Mouse (Mus musculus) hindbrain, postnatal 0 days (tissue): ENCODE measurements around the gene Timp3. TPM values are rescaled to one million over a fixed set of nuclear protein-coding genes. Genes with fewer than 3 reads are reported as not detected.
A peak's percentile ranks its signal among the peaks of the same experiment; 100 is the strongest.

ENCODE experiments used
- ATAC-seq: fragments of 200-750 bp; cut with Nextera tagmentation; 2 replicates; pipeline ENCODE4 v1.8.0; 2017; ENCODE audit warnings: mild to moderate bottlenecking, moderate TSS enrichment, moderate library complexity
- DNase-seq: peaks from one replicate; pipeline ENCODE4 v3.0.0-alpha.2; 2015; ENCODE audit warnings: low spot score
- H3K27ac ChIP-seq: fragments of 300-500 bp; sonication (generic); 2 replicates; pipeline ENCODE4 v1.5.1; 2014; ENCODE audit warnings: mild to moderate bottlenecking
- H3K27me3 ChIP-seq: fragments of 300-500 bp; sonication (generic); 2 replicates; pipeline ENCODE4 v1.6.1; 2014; ENCODE audit warnings: low read length, mixed read lengths; ENCODE audit not compliant: insufficient read depth
- H3K36me3 ChIP-seq: fragments of 300-500 bp; sonication (generic); 2 replicates; pipeline ENCODE4 v1.6.1; 2014; ENCODE audit warnings: low read length, mixed read lengths; ENCODE audit not compliant: insufficient read depth
- H3K4me1 ChIP-seq: fragments of 300-500 bp; sonication (generic); 2 replicates; pipeline ENCODE4 v1.6.1; 2014; ENCODE audit warnings: antibody characterized with exemption, low read length, mixed read lengths; ENCODE audit not compliant: insufficient read depth
- H3K4me2 ChIP-seq: fragments of 300-500 bp; sonication (generic); 2 replicates; pipeline ENCODE4 v1.6.1; 2014; ENCODE audit warnings: low read depth, mild to moderate bottlenecking, low read length, moderate library complexity, mixed read lengths
- H3K4me3 ChIP-seq: fragments of 300-500 bp; sonication (generic); 2 replicates; pipeline ENCODE4 v1.5.1; 2014; ENCODE audit warnings: low read length
- H3K9ac ChIP-seq: fragments of 300-500 bp; sonication (generic); replicated peaks from 2 replicates; pipeline ENCODE4 v1.6.1; 2014; ENCODE audit warnings: mild to moderate bottlenecking, low read length, moderate library complexity, mixed read lengths
- H3K9me3 ChIP-seq: fragments of 300-500 bp; sonication (generic); 2 replicates; pipeline ENCODE4 v1.6.1; 2016; ENCODE audit warnings: low read length, mixed read lengths
- CTCF ChIP-seq: IDR thresholded peaks from 2 replicates; pipeline ENCODE4 v1.5.1; 2016; ENCODE audit warnings: antibody characterized with exemption, control low read depth, low read depth
- WGBS: fragments of 180-500 bp; shearing (Covaris S2); extraction: QIAGEN DNeasy Blood & Tissue Kit; methylation state at CpG from one replicate; pipeline ENCODE4 v1.1.7; 2014; 5-methylcytosine and 5-hydroxymethylcytosine counted together
- polyA plus RNA-seq: library from polyadenylated mRNA; unstranded; fragments of >200 nt; fragmentation: Nextera tagmentation; extraction: Ambion mirVana; gene quantifications from 2 replicates; pipeline ENCODE4 v1.2.1, GENCODE M21; 2015
- total RNA-seq: library from RNA; depleted of rRNA; stranded (reverse); fragments of >200 nt; gene quantifications from 2 replicates; pipeline ENCODE4 v1.2.3, GENCODE M21; 2014

The Timp3 gene
- total and polyA plus RNA-seq, 2 experiments from 2014 or later, result 60.0 to 162 TPM

DNA sequence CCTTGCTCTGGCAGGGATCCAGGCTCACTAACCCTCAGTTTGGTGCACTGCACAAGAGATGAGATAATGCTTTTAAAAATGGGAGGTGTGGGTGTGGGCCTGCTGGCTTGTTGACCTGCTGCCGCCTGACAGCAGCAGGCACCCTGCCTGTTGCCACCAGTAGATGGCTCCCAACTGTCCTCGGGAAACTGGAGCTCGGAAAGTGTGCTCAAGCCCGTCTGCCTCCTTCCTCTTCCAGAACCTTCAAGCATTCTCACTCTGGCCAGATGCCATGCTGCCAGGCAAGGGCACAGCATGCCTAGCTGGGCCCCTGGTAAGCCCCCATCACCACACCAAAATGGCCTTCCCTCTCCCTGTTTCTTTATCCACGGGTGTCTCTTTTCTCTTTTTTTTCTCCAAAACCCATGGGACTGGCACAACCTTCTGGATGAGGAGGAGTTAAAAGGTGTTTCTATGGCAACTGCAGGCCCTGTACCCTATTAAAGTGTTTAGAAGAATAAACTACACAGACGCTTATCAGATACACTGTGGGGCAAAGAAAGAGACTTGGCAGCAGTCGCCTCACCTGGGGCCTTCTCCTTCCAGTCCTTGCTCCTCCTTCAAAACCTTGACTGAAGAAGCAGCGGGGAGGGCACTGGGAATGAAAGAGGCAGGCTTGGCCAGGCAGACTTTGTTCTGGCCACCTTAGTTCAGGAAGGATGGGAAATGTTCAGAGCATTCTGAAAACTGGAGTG, 2.8 kb downstream of the Timp3 start:
- peak; percentile 82 for TF ChIP-seq CTCF
- no peaks in the 10 kb centered on the region for H3K9me3 ChIP-seq
- peak overlapping the region; percentile 67 for H3K4me2 ChIP-seq
- H3K4me1 ChIP-seq, result peaks cover 21% of the 10 kb centered on the region
- 12% methylated on average over 8 of the region's 8 CpGs for WGBS
- peak; percentile 48 for ATAC-seq
- H3K36me3 ChIP-seq, result no peaks in the 10 kb centered on the region
- H3K9ac ChIP-seq, result peak overlapping the region; percentile 53
- peak overlapping the region; percentile 60 for H3K4me3 ChIP-seq
- peak overlapping the region; percentile 64 for H3K27ac ChIP-seq
- H3K27me3 ChIP-seq, result no peaks in the 10 kb centered on the region
- peak; percentile 87 for DNase-seq

- Histone ChIP-seq H3K4me2 (peak overlapping the region; percentile 67), H3K9ac (peak overlapping the region; percentile 53; the same call in 1 of the 2 replicates), H3K27me3 (no peaks in the 10 kb centered on the region), H3K4me3 (peak overlapping the region; percentile 60; the same call in 1 of the 2 replicates), H3K4me1 (peaks cover 21% of the 10 kb centered on the region), H3K9me3 (no peaks in the 10 kb centered on the region), H3K27ac (peak overlapping the region; percentile 64), H3K36me3 (no peaks in the 10 kb centered on the region)
- ATAC-seq (no peak), DNase-seq (no peak)
- 46% methylated on average over 2 of the region's 2 CpGs for WGBS
- no peak for TF ChIP-seq CTCF
Observed at GRCm38 (mm10) chr10:86303495-86303876, 3.3 kb downstream of the Timp3 start.

- no peak for ATAC-seq
- Histone ChIP-seq H3K27me3 (no peaks in the 10 kb centered on the region), H3K9me3 (no peaks in the 10 kb centered on the region), H3K9ac (no peak overlapping the region), H3K4me2 (no peak overlapping the region), H3K36me3 (no peaks in the 10 kb centered on the region), H3K27ac (no peak overlapping the region), H3K4me1 (peaks cover 21% of the 10 kb centered on the region), H3K4me3 (no peak overlapping the region)
- 6% methylated on average over 2 of the region's 2 CpGs for WGBS
- TF ChIP-seq CTCF, result peak; percentile 22; the same call in 1 of the 2 replicates
- DNase-seq, result no peak
Observed at GRCm38 (mm10) chr10:86304583-86304982, 4.4 kb downstream of the Timp3 start.

- WGBS, result 87% methylated on average over 4 of the region's 4 CpGs
- Histone ChIP-seq H3K27ac (no peak overlapping the region), H3K4me3 (no peak overlapping the region), H3K9ac (no peak overlapping the region), H3K4me2 (no peak overlapping the region), H3K27me3 (no peaks in the 10 kb centered on the region), H3K9me3 (no peaks in the 10 kb centered on the region), H3K36me3 (no peaks in the 10 kb centered on the region), H3K4me1 (peaks cover 21% of the 10 kb centered on the region)
- no peak for TF ChIP-seq CTCF
- ATAC-seq (no peak), DNase-seq (no peak)
Observed at GRCm38 (mm10) chr10:86307235-86307634, 7.1 kb downstream of the Timp3 start.

GRCm38 (mm10) chr10:86310527-86310926, 10.4 kb downstream of the Timp3 start:
- no peaks in the 10 kb centered on the region for H3K36me3 ChIP-seq
- WGBS, result 73% methylated on average over 6 of the region's 6 CpGs

DNA sequence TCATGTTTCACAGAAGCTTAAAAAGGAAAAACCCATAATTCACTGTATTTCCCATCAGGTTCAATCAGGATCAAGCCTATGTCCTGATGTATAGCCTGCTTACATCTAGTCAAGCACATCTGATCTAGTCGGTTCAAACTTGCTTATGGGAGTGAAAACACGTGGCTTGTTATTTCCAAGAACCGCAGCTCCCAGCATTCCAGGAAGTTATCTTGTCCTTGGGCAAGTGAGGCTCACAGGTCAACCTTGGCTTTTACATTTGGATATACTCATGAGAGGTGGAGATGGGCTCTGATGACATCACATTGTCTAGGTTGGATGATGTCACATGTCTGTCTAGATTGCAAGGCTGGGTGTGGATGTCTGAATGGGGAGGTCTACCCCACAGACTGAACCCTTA, 12.8 kb downstream of the Timp3 start:
- H3K36me3 ChIP-seq, result no peaks in the 10 kb centered on the region
- TF ChIP-seq CTCF, result no peak
- DNase-seq, result no peak
- no peaks in the 10 kb centered on the region for H3K27me3 ChIP-seq
- WGBS, result 89% methylated on average over 3 of the region's 3 CpGs
- no peak overlapping the region for H3K4me3 ChIP-seq
- no peaks in the 10 kb centered on the region for H3K9me3 ChIP-seq
- H3K27ac ChIP-seq, result no peak overlapping the region
- H3K4me2 ChIP-seq, result no peak overlapping the region
- H3K9ac ChIP-seq, result no peak overlapping the region
- ATAC-seq, result no peak
- peaks cover 10% of the 10 kb centered on the region for H3K4me1 ChIP-seq

More at GRCm38 (mm10) chr10:86310527-86310926, 10.4 kb downstream of the Timp3 start:
- TF ChIP-seq CTCF, result no peak
- no peak overlapping the region for H3K9ac ChIP-seq
- no peak overlapping the region for H3K4me3 ChIP-seq
- no peak for DNase-seq
- no peak for ATAC-seq
- no peak overlapping the region for H3K27ac ChIP-seq
- H3K4me2 ChIP-seq, result no peak overlapping the region
- peaks cover 3% of the 10 kb centered on the region; the same call in 1 of the 2 replicates for H3K4me1 ChIP-seq
- H3K9me3 ChIP-seq, result no peaks in the 10 kb centered on the region
- H3K27me3 ChIP-seq, result no peaks in the 10 kb centered on the region

DNA sequence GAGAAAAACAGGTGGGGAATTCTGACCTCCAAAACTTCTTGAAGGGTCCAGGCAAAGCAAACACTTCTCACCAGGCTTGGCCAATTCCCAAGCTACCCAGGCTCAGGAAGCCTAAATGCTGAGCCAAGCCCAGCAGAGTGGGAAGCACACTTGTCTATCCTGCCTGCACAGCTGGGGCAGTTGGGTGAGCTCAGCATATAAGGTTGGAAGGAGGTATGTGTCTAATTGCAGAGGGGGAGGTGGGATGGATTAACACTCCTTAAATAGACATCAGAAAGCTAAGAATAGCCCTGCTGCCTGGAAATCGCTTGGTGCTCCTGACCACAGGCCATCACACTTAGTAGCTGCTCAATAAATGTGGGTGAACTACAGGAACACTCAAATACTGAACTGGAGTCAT, 13.3 kb downstream of the Timp3 start:
- 82% methylated on average over 1 of the region's 1 CpGs for WGBS

More for the DNA sequence above, 13.3 kb downstream of the Timp3 start:
- no peak for TF ChIP-seq CTCF
- Histone ChIP-seq H3K4me2 (no peak overlapping the region), H3K9ac (no peak overlapping the region), H3K4me3 (no peak overlapping the region), H3K27ac (no peak overlapping the region), H3K9me3 (no peaks in the 10 kb centered on the region), H3K27me3 (no peaks in the 10 kb centered on the region), H3K36me3 (no peaks in the 10 kb centered on the region), H3K4me1 (peaks cover 13% of the 10 kb centered on the region)
- DNase-seq (no peak), ATAC-seq (no peak)
